Mouse (Mus musculus) embryonic fibroblast, embryonic 13.5 days (primary cell): ENCODE measurements around the gene Gne. TPM values are rescaled to one million over a fixed set of nuclear protein-coding genes. Genes with fewer than 3 reads are reported as not detected.
A peak's percentile ranks its signal among the peaks of the same experiment; 100 is the strongest.

Experiments used
- H3K27ac ChIP-seq: 2 replicates; pipeline ENCODE4 v1.5.1; 2012; ENCODE audit warnings: low read length, control low read depth, inconsistent platforms; ENCODE audit not compliant: insufficient read depth
- H3K4me1 ChIP-seq: 2 replicates; pipeline ENCODE4 v1.6.1; 2011; ENCODE audit warnings: low read length; ENCODE audit not compliant: control insufficient read depth, insufficient read depth
- H3K4me3 ChIP-seq: 2 replicates; pipeline ENCODE4 v1.5.1; 2011; ENCODE audit warnings: mild to moderate bottlenecking, control low read depth, low read length; ENCODE audit not compliant: insufficient read depth
- CTCF ChIP-seq: IDR thresholded peaks from 2 replicates; pipeline ENCODE4 v1.5.1; 2011; ENCODE audit warnings: mild to moderate bottlenecking, control low read depth, low read length, moderate library complexity, borderline replicate concordance; ENCODE audit not compliant: insufficient read depth
- POLR2A ChIP-seq: IDR thresholded peaks from 2 replicates; pipeline ENCODE4 v1.6.1; 2011; ENCODE audit warnings: low read depth, mild to moderate bottlenecking, control low read depth, low read length, moderate library complexity
- polyA plus RNA-seq: library from polyadenylated mRNA; stranded (reverse); fragments of >200 nt; gene quantifications from 2 replicates; pipeline ENCODE4 v1.2.4, GENCODE M21; 2011; ENCODE audit warnings: low read depth; ENCODE audit not compliant: missing spikeins, insufficient read length

Gne gene
- polyA plus RNA-seq, 1 experiment: 27.8 TPM

DNA sequence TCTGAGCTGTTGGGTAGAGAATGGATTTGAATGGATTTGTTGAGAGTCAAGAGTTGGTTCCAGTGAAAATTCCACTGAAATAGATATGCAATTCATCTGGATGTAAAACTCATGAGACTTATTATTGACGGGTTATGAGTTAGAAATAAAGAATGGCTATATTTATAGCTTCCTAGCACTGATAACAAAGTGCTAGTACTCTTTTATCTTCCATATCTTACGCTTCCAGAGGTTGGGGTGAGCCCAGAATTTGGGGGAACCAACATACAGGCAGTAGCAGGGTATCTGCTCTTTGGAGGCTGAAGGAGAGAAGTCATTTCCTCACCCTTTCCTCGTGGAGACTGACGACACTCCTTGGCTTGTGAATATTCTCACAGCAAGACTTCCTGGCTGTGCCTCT, 9.6 kb downstream of the Gne start:
- Histone ChIP-seq H3K4me3 (no peak overlapping the region), H3K27ac (no peak overlapping the region), H3K4me1 (no peaks in the 10 kb centered on the region)
- TF ChIP-seq POLR2A: no peak
- TF ChIP-seq CTCF: no peak

DNA sequence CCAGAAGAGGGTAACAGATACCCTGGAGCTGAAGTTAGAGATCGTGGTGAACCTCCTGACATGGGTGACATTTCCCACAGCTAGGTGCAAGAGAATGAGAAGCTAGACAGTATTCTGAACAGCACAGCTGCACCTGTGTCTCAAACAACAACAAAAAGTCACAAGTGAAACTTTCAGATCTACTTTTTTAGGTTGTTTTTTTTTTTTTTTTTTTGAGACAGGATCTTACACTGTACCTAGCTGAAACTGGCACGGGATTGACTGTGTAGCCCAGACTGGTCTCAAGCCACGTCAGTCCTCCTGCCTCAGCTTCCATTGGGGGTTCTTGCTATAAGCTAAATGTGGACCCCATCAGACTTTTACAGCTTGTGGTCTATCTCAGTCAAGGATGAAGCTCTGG, 10.2 kb downstream of the Gne start:
- TF ChIP-seq CTCF (no peak), POLR2A (no peak)
- no peaks in the 10 kb centered on the region for H3K4me1 ChIP-seq
- no peak overlapping the region; the same call in 1 of the 2 replicates for H3K4me3 ChIP-seq
- no peak overlapping the region for H3K27ac ChIP-seq

DNA sequence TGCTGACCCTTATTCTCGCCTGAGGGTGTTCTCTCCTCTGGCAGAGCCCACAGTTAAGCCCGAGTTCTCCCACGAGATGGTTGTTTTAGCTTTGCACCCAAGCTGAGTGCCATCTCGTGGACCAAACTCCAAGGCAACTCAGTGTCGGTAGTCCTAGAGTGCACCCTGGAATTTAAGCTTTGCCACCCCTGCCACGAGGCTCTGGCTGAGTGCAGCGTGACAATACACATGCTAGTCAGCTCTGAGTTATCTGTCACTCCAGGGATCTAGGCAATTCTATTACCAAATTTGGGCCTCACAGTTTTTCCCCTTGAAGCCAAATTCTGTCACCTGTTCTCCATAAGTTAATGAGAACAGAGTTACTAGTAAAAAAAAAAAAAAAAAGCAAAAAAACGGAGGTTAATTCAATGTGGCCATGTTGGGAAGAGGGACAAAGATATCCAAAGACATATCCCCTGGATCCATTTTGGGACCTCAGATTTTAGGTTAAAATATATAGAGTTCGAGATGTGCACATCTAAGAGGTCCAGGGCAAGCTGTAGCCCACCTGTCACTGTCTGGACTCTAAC, 11.0 kb downstream of the Gne start:
- TF ChIP-seq POLR2A (no peak), CTCF (no peak)
- Histone ChIP-seq H3K4me1 (no peaks in the 10 kb centered on the region), H3K27ac (peak overlapping the region; percentile 66), H3K4me3 (peak overlapping the region; percentile 91)

DNA sequence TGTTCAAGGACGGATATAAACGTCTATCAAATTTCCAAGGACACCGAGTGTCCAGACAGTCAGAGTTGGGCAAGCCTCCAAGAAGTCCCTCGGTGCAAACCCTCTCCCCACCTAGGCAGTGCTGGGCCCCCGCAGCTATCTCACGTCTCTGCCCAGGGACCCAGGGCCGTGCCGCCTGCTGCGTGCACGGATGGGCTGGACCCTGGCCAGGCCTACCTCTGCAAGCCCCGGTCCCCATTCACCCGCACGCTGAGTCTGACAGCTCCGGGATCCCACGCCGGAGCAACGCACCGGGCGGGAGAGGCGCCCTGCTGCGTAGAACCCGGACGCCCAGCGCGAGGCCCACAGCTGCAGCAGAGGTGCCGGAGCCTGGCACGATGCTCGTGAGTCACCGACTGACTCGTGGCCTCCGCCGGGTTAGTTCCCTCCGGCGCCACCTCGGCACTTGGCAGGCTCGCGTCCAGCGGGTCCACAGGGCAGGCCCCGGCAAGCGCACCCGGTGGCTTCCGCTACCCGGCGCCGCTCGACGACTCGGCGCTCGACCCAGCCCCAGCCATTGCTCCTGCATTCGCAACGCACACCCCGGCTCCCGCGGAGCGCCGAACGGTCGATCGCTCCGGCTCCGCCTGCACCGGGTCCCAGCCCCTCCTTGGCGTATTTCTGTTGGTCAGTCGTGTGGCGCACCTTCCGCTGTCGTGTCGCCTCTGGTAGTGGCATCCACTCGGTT, 11.7 kb downstream of the Gne start:
- TF ChIP-seq CTCF (no peak), POLR2A (peak; percentile 81)
- H3K4me3 ChIP-seq: peak overlapping the region; percentile 91
- peak overlapping the region; percentile 74 for H3K27ac ChIP-seq
- no peaks in the 10 kb centered on the region for H3K4me1 ChIP-seq

DNA sequence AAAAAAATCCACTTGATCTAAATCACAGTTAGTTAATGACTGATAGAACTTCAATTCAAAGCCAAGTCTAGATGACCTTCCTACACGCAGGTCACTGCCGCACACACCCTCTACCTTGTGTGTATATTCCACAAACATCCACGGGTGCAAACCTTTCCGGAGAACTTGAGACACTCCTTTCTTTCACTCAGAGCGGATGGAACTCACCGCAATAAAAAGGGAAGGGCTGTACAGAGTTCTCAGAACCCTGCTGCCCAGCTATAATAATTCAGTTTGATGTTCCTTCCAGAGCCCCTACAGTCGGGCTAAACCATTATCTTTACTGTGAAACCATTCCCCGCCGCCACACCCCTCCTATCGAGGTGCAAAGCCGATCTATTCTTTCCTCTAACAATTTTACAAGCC, 12.2 kb downstream of the Gne start:
- no peak for TF ChIP-seq CTCF
- no peak for TF ChIP-seq POLR2A
- Histone ChIP-seq H3K4me1 (no peaks in the 10 kb centered on the region), H3K27ac (peak overlapping the region; percentile 74), H3K4me3 (peak overlapping the region; percentile 91)

DNA sequence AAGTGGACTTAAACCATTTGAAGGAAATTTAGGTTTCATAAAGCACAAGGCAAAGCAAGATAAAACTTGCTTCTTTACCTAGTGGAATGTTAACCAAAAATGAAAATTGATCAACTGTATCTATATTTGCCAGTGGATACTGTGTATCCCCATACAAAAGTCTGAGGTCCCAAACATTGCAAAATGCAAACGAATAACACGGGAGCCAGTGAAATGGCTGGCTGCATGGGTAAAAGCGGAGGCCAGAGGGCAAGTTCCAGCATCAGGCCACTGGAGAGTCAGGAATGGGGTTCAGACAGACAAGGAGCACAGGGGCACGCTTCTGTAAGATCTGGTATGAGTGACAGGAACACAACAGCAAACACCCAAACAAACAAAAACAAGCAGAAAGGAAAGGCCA, 13.3 kb downstream of the Gne start:
- TF ChIP-seq CTCF: no peak
- Histone ChIP-seq H3K4me3 (no peak overlapping the region), H3K27ac (no peak overlapping the region), H3K4me1 (no peaks in the 10 kb centered on the region)

DNA sequence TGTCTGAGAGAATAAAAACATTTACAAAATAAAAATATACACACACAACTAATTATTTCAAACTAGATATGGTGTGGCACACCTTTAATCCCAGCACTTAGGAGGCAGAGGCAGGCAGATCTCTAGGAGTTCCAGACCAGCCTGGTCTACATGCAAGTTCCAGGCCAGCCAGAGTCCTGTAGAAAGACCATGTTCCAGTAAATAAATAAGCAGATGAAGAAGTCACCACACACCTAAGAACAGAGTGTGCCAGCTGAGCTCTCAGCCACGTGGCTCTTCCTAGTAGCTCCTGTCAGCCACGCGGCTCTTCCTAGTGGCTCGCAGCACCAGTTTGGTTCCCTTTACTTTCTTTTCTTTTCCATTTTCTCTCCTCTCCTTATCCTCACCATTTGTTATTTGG, 14.6 kb downstream of the Gne start:
- Histone ChIP-seq H3K27ac (no peak overlapping the region), H3K4me1 (no peaks in the 10 kb centered on the region), H3K4me3 (no peak overlapping the region)
- TF ChIP-seq POLR2A (no peak), CTCF (no peak)

GRCm38 (mm10) chr4:44068736-44069135, 15.2 kb downstream of the Gne start:
- Histone ChIP-seq H3K27ac (no peak overlapping the region), H3K4me3 (no peak overlapping the region), H3K4me1 (no peaks in the 10 kb centered on the region)
- TF ChIP-seq POLR2A: no peak
- no peak for TF ChIP-seq CTCF

DNA sequence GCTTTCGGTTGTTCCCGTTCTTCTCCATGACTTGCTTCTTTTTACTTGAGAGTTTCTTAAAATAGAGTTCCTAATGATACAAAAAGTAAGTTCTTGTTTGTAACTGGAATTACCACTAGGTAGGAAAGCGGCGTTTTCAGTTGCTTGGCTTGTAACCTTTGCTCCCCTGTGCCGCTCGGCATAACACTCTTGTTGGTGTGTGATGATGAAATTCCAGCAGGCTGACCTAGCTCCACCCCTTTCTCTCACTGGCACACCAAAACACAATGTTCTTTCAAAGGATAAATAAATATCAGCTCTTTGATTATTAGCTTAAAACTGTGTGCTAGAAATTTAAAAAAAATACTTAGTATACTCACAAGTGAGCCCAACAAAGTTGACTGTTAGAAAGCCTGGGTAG, 17.1 kb downstream of the Gne start:
- TF ChIP-seq CTCF: no peak
- no peak for TF ChIP-seq POLR2A
- H3K4me1 ChIP-seq: no peaks in the 10 kb centered on the region
- H3K4me3 ChIP-seq: no peak overlapping the region
- H3K27ac ChIP-seq: no peak overlapping the region

DNA sequence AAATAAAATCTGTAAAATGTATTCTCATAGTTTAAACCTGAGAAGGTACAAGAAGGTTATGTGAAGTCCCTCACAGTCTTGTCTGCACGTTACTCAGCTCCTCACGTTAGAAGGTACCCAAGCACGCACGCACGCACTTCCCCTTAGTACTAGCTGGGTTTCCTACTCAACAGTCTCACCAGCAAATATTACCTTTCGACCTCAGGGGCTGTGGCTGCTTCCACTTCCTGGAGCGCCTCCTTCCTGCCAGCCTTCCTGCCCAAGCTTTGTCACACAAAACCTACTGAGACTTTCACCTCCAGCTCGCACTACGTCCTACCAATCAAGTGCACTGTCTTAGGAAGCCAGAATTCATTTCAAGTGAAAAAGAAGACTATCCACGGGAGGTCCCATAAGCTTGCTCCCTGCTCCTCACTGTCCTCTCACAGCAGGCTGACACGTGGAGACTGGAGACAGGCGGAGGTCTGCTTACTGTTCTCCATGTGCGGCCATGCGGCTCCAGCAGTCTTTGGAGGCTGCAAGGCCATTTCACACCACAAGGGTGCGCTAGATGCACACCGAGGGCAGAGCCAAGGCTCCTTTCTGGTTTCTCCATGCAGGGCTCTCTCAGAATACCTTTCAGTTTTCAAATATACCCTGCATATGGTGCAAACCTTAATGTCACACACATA, 18.5 kb downstream of the Gne start:
- TF ChIP-seq CTCF (peak; percentile 96), POLR2A (no peak)
- Histone ChIP-seq H3K4me3 (no peak overlapping the region), H3K4me1 (no peaks in the 10 kb centered on the region), H3K27ac (no peak overlapping the region)
